ENCODE assay signal across 10 mouse cellular contexts in genomic region chr6:125092372-125092771, GRCm38 (mm10). TPM values are rescaled to one million over a fixed set of nuclear protein-coding genes. Genes with fewer than 3 reads are reported as not detected.
A peak's percentile ranks its signal among the peaks of the same experiment; 100 is the strongest.
DNase-seq lines count a peak whose midpoint lies in the region; ATAC-seq and TF ChIP-seq lines count a peak whose summit lies in the region.
"Had no signal": no experiment of that assay in that cellular context is flagged by ENCODE, and none has a peak within 500 bp of the region (broad histone marks: within the 10 kb centered on the region; RNA-seq: fewer than 3 reads in every experiment).

No protein-coding gene starts in this region.

- no peak for ATAC-seq in hindbrain, embryonic 14.5 days (ENCODE audit: low FRiP score)
- no peak for ATAC-seq in liver, embryonic 13.5 days (ENCODE audit: low read depth)

- H3K27me3 ChIP-seq in hindbrain, embryonic 10.5 days (ENCODE audit: insufficient read depth, poor library complexity, severe bottlenecking), result no peaks in the 10 kb centered on the region
- no peaks in the 10 kb centered on the region for H3K27me3 ChIP-seq in hindbrain, embryonic 14.5 days (ENCODE audit: control insufficient read depth, insufficient read depth, low read length)
- no peaks in the 10 kb centered on the region for H3K27me3 ChIP-seq in spleen, adult 2 months (ENCODE audit: control insufficient read depth, insufficient read depth, low read length)
- no peaks in the 10 kb centered on the region for H3K27me3 ChIP-seq in liver, embryonic 13.5 days
- H3K27me3 ChIP-seq: hindbrain, embryonic 15.5 days had no signal

- no peak for TF ChIP-seq CTCF in spleen, adult 2 months (IDR thresholded peaks at IDR 0.05; ENCODE audit: extremely low read depth, insufficient read depth, insufficient read length, insufficient replicate concordance)

- H3K27ac ChIP-seq in hindbrain, embryonic 10.5 days, result peak overlapping the region; percentile 40; the same call in 1 of the 2 replicates
- H3K27ac ChIP-seq in hindbrain, embryonic 14.5 days, result no peak overlapping the region
- H3K27ac ChIP-seq in spleen, adult 2 months (ENCODE audit: insufficient read depth, low read length), result peak overlapping the region; percentile 55; the same call in 1 of the 2 replicates
- peak overlapping the region; percentile 64 for H3K27ac ChIP-seq in liver, embryonic 13.5 days
- H3K27ac ChIP-seq: hindbrain, embryonic 15.5 days had no signal

- WGBS in hindbrain, embryonic 10.5 days, result 91% methylated on average over 5 of the region's 5 CpGs
- WGBS in hindbrain, embryonic 14.5 days, result 94% methylated on average over 5 of the region's 5 CpGs
- 15% methylated on average over 5 of the region's 5 CpGs for WGBS in spleen, adult 2 months
- 62% methylated on average over 5 of the region's 5 CpGs for WGBS in liver, embryonic 13.5 days (ENCODE audit: insufficient replicate concordance)

- DNase-seq in hindbrain, embryonic 10.5 days (ENCODE audit: low spot score), result no peak
- no peak for DNase-seq in hindbrain, embryonic 14.5 days (ENCODE audit: low spot score)
- no peak for DNase-seq in spleen, adult 2 months (ENCODE audit: low read depth in 1 of 2, low spot score in 2 of 2)
- DNase-seq in spleen, adult 12 weeks (ENCODE audit: low spot score), result no peak
- DNase-seq in liver, embryonic 13.5 days, result no peak
- DNase-seq in urinary bladder, postnatal 25 days (ENCODE audit: low spot score), result no peak
- DNase-seq in urinary bladder, postnatal 10 days (ENCODE audit: low spot score), result no peak
- DNase-seq: left cerebral cortex, postnatal 4 days had no signal

- H3K4me1 ChIP-seq in hindbrain, embryonic 10.5 days (replicated peaks), result peaks cover 57% of the 10 kb centered on the region
- H3K4me1 ChIP-seq in hindbrain, embryonic 14.5 days (replicated peaks; ENCODE audit: control insufficient read depth, insufficient read depth, low read length), result peaks cover 28% of the 10 kb centered on the region
- H3K4me1 ChIP-seq in spleen, adult 2 months (ENCODE audit: control insufficient read depth, insufficient read depth, insufficient read length), result peaks cover 20% of the 10 kb centered on the region
- peaks cover 57% of the 10 kb centered on the region for H3K4me1 ChIP-seq in liver, embryonic 13.5 days (replicated peaks)

- no peak overlapping the region for H3K4me3 ChIP-seq in hindbrain, embryonic 10.5 days
- H3K4me3 ChIP-seq in hindbrain, embryonic 14.5 days (replicated peaks; ENCODE audit: low read length), result no peak overlapping the region
- H3K4me3 ChIP-seq in spleen, adult 2 months (ENCODE audit: extremely low read depth, insufficient read depth, insufficient read length), result no peak overlapping the region
- no peak overlapping the region for H3K4me3 ChIP-seq in liver, embryonic 13.5 days (replicated peaks)
- H3K4me3 ChIP-seq: erythroblast, embryonic 14.5 days; hindbrain, embryonic 15.5 days had no signal

- no peak overlapping the region for H3K4me2 ChIP-seq in hindbrain, embryonic 14.5 days (replicated peaks)
- no peak overlapping the region for H3K4me2 ChIP-seq in liver, embryonic 13.5 days
- H3K4me2 ChIP-seq: hindbrain, embryonic 15.5 days had no signal

- TF ChIP-seq POLR2A in spleen, adult 2 months (IDR thresholded peaks at IDR 0.05; ENCODE audit: low read depth, low read length), result no peak; the same call in 1 of the 2 replicates

- H3K9ac ChIP-seq in hindbrain, embryonic 14.5 days, result no peak overlapping the region
- H3K9ac ChIP-seq in liver, embryonic 13.5 days, result no peak overlapping the region
- H3K9ac ChIP-seq: hindbrain, embryonic 15.5 days had no signal

- peaks cover 3% of the 10 kb centered on the region; the same call in 1 of the 2 replicates for H3K36me3 ChIP-seq in hindbrain, embryonic 10.5 days
- H3K36me3 ChIP-seq in hindbrain, embryonic 14.5 days (replicated peaks; ENCODE audit: control insufficient read depth, insufficient read depth), result no peaks in the 10 kb centered on the region
- no peaks in the 10 kb centered on the region for H3K36me3 ChIP-seq in spleen, adult 2 months (ENCODE audit: control insufficient read depth, insufficient read depth, low read length)
- H3K36me3 ChIP-seq in liver, embryonic 13.5 days, result no peaks in the 10 kb centered on the region
- H3K36me3 ChIP-seq: hindbrain, embryonic 15.5 days had no signal

- no peaks in the 10 kb centered on the region for H3K9me3 ChIP-seq in hindbrain, embryonic 10.5 days
- H3K9me3 ChIP-seq in hindbrain, embryonic 14.5 days (ENCODE audit: control insufficient read depth, low read length), result no peaks in the 10 kb centered on the region
- no peaks in the 10 kb centered on the region for H3K9me3 ChIP-seq in liver, embryonic 13.5 days (replicated peaks)
- H3K9me3 ChIP-seq: hindbrain, embryonic 15.5 days had no signal

RNA-seq across cellular contexts. Expression of gene Chd4, which starts 3.4 kb away (rescaled TPM):
- 95.7 and 97.6 TPM in 2 replicates for polyA plus RNA-seq in hindbrain, embryonic 10.5 days (2016; fragmentation: Nextera tagmentation; extraction: Ambion mirVana)
- 68.5 and 78.0 TPM in 2 replicates for polyA plus RNA-seq in hindbrain, embryonic 14.5 days (2014; fragmentation: Nextera tagmentation; extraction: Ambion mirVana)
- polyA plus RNA-seq in spleen, adult 2 months (2012; rRNA removed), result 87.4 and 196 TPM in 2 replicates
- polyA plus RNA-seq in liver, embryonic 13.5 days (2015; fragmentation: Nextera tagmentation; extraction: Ambion mirVana), result 29.2 and 30.0 TPM in 2 replicates

RNA-seq across cellular contexts. Expression of gene Lpar5, which starts 24.7 kb away (rescaled TPM):
- 0.10 TPM in 1 of 2 replicates, not detected in the other for polyA plus RNA-seq in hindbrain, embryonic 10.5 days (2016; fragmentation: Nextera tagmentation; extraction: Ambion mirVana)
- polyA plus RNA-seq in hindbrain, embryonic 14.5 days (2014; fragmentation: Nextera tagmentation; extraction: Ambion mirVana), result 0.50 and 0.51 TPM in 2 replicates
- polyA plus RNA-seq in spleen, adult 2 months (2012; rRNA removed), result 62.1 and 64.3 TPM in 2 replicates
- polyA plus RNA-seq in liver, embryonic 13.5 days (2015; fragmentation: Nextera tagmentation; extraction: Ambion mirVana), result 1.6 and 2.1 TPM in 2 replicates

RNA-seq across cellular contexts. Expression of gene Nop2, which starts 39.3 kb away (rescaled TPM):
- polyA plus RNA-seq in hindbrain, embryonic 10.5 days (2016; fragmentation: Nextera tagmentation; extraction: Ambion mirVana), result 67.6 and 83.8 TPM in 2 replicates
- 40.3 and 48.4 TPM in 2 replicates for polyA plus RNA-seq in hindbrain, embryonic 14.5 days (2014; fragmentation: Nextera tagmentation; extraction: Ambion mirVana)
- 14.0 and 16.2 TPM in 2 replicates for polyA plus RNA-seq in spleen, adult 2 months (2012; rRNA removed)
- polyA plus RNA-seq in liver, embryonic 13.5 days (2015; fragmentation: Nextera tagmentation; extraction: Ambion mirVana), result 60.6 and 65.5 TPM in 2 replicates

RNA-seq across cellular contexts. Expression of gene Acrbp, which starts 42.9 kb away (rescaled TPM):
- 13.1 and 15.5 TPM in 2 replicates for polyA plus RNA-seq in hindbrain, embryonic 10.5 days (2016; fragmentation: Nextera tagmentation; extraction: Ambion mirVana)
- polyA plus RNA-seq in hindbrain, embryonic 14.5 days (2014; fragmentation: Nextera tagmentation; extraction: Ambion mirVana), result 17.1 and 18.7 TPM in 2 replicates
- 34.4 and 35.8 TPM in 2 replicates for polyA plus RNA-seq in spleen, adult 2 months (2012; rRNA removed)
- 1.6 and 2.2 TPM in 2 replicates for polyA plus RNA-seq in liver, embryonic 13.5 days (2015; fragmentation: Nextera tagmentation; extraction: Ambion mirVana)

RNA-seq across cellular contexts. Expression of gene Iffo1, which starts 52.7 kb away (rescaled TPM):
- 12.5 and 18.3 TPM in 2 replicates for polyA plus RNA-seq in hindbrain, embryonic 10.5 days (2016; fragmentation: Nextera tagmentation; extraction: Ambion mirVana)
- polyA plus RNA-seq in hindbrain, embryonic 14.5 days (2014; fragmentation: Nextera tagmentation; extraction: Ambion mirVana), result 18.2 and 19.0 TPM in 2 replicates
- polyA plus RNA-seq in spleen, adult 2 months (2012; rRNA removed), result 58.0 and 66.8 TPM in 2 replicates
- polyA plus RNA-seq in liver, embryonic 13.5 days (2015; fragmentation: Nextera tagmentation; extraction: Ambion mirVana), result 3.7 and 3.9 TPM in 2 replicates

Comparison
In these comparisons a context has a peak if more than half of its experiments do, and no peak if none do; other contexts are left out.
1. RNA of gene Lpar5, which starts 24.7 kb away (polyA plus RNA-seq): 62.1 to 64.3 TPM in spleen, adult 2 months; 1.6 to 2.1 TPM in liver, embryonic 13.5 days, 0.50 to 0.51 TPM in hindbrain, embryonic 14.5 days and 0.10 TPM in hindbrain, embryonic 10.5 days; every median in the first group is over 10 times any median in the second.